Mouse (Mus musculus): ENCODE results near the gene Gimap9. TPM values are rescaled to one million over a fixed set of nuclear protein-coding genes. Genes with fewer than 3 reads are reported as not detected.

Gimap9 gene
- polyA plus RNA-seq (2015; fragmentation: Nextera tagmentation; extraction: Ambion mirVana) = 7.0 and 7.7 TPM in 2 replicates

GRCm38 (mm10) chr6:48675931-48676859, at the start of gene Gimap9:
Gene Gimap9 (plus strand): TSS chr6:48676129.
- no peak; the same call in 1 of the 2 replicates for ATAC-seq (ENCODE audit: low FRiP score, low read depth)
- WGBS = 34% methylated on average over 12 of the region's 13 CpGs
- H3K9me3 ChIP-seq = no peaks in the 10 kb centered on the region
- H3K27me3 ChIP-seq = no peaks in the 10 kb centered on the region
- H3K27ac ChIP-seq = no peak within 1 kb of the TSS
- no peaks in the 10 kb centered on the region for H3K36me3 ChIP-seq
- H3K4me2 ChIP-seq (replicated peaks) = peak within 1 kb of the TSS; percentile 49
- no peaks in the 10 kb centered on the region for H3K4me1 ChIP-seq
- H3K4me3 ChIP-seq = peak within 1 kb of the TSS; percentile 22
- peak within 1 kb of the TSS; percentile 13; the same call in 1 of the 2 replicates for H3K9ac ChIP-seq

DNA sequence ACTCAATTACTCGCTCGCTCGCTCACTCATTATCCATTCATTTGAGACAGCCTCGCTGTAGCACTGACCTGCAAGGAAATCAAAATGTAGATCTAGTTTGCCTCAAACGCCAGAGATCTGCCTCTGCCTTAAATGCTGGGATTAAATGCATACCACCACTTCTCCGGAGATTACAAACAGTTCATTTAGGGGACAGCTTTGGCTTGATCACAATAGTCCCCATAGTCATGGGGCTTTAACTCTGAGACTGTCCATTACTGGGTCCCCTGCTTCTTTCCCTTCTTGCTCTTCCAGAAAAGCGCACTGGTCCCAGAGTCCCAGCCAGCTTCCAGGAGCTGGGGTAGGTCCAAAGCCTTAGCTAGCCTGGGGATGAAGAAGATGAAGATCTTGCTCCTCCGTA, 49.5 kb upstream of the Gimap9 start, which contains the start of gene AI854703:
TSS of gene AI854703 (plus strand) at position 301 of the 400 bp plus-strand sequence.
- H3K4me3 ChIP-seq = peak within 1 kb of the TSS; percentile 53
- H3K27me3 ChIP-seq = peaks cover 64% of the 10 kb centered on the region
- H3K36me3 ChIP-seq = peaks cover 7% of the 10 kb centered on the region
- no peak within 1 kb of the TSS for H3K27ac ChIP-seq
- peak within 1 kb of the TSS; percentile 66 for H3K9ac ChIP-seq
- no peaks in the 10 kb centered on the region for H3K9me3 ChIP-seq
- H3K4me1 ChIP-seq = peaks cover 23% of the 10 kb centered on the region
- ATAC-seq (ENCODE audit: low FRiP score, low read depth) = no peak
- 31% methylated on average over 8 of the region's 8 CpGs for WGBS
- H3K4me2 ChIP-seq (replicated peaks) = peak within 1 kb of the TSS; percentile 86

- Histone ChIP-seq H3K4me1 (peaks cover 23% of the 10 kb centered on the region), H3K27me3 (peaks cover 68% of the 10 kb centered on the region), H3K27ac (no peak overlapping the region), H3K9me3 (no peaks in the 10 kb centered on the region), H3K9ac (peak overlapping the region; percentile 66), H3K4me3 (peak overlapping the region; percentile 53), H3K4me2 (replicated peaks) (peak overlapping the region; percentile 86), H3K36me3 (peaks cover 2% of the 10 kb centered on the region; the same call in 1 of the 2 replicates)
- ATAC-seq (ENCODE audit: low FRiP score, low read depth) = peak; percentile 49; the same call in 1 of the 2 replicates
- WGBS = under 1% methylated on average over 32 of the region's 32 CpGs
Observed at GRCm38 (mm10) chr6:48626984-48627383, 48.9 kb upstream of the Gimap9 start.

DNA sequence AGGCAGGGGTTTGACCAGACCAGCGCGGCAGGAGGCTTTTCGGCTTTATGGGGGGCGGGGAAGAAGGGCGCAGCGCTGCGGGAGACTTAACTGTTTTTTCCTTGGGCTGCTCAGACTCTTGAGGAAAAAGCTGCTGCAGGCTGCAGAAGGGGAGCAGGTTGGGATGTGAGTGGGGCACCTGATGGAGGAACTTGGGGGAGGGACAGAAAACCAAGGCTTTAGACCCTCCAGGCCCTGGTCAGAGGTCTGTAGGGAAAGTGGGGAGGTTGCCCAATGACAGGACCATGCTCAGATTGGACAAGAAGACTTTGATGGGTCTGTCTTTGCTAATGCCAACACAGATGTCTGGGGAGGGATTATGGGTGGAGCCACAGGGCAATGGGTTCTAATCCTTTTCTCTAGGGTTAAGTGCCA, 48.4 kb upstream of the Gimap9 start:
- Histone ChIP-seq H3K9me3 (no peaks in the 10 kb centered on the region), H3K27me3 (peaks cover 68% of the 10 kb centered on the region), H3K4me3 (peak overlapping the region; percentile 53), H3K36me3 (no peaks in the 10 kb centered on the region), H3K27ac (no peak overlapping the region), H3K9ac (peak overlapping the region; percentile 66), H3K4me1 (peaks cover 23% of the 10 kb centered on the region), H3K4me2 (replicated peaks) (peak overlapping the region; percentile 86)
- WGBS = 3% methylated on average over 7 of the region's 7 CpGs
- ATAC-seq (ENCODE audit: low FRiP score, low read depth) = no peak

DNA sequence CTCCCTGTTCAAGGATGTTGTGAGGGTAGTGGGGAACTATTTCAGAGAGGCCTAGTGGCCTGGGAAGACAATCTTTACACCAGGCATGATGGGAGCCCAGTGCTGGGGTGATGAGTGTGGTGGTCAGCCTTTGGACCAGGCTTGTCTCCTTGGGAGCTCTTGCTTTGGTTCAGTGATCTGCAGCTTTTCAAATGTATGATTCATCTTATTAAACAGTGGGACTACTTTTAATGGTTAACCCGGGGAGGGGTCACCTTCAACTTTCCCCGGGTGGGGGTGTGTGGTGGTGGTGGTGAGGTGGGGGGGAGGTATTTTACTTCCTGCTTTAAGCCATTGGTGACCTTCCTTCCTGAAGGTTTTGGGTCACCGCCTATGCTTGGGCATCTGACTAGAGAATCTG, 47.6 kb upstream of the Gimap9 start:
- Histone ChIP-seq H3K4me3 (no peak overlapping the region), H3K27ac (no peak overlapping the region), H3K4me2 (replicated peaks) (no peak overlapping the region), H3K36me3 (no peaks in the 10 kb centered on the region), H3K9me3 (no peaks in the 10 kb centered on the region), H3K4me1 (peaks cover 23% of the 10 kb centered on the region), H3K9ac (no peak overlapping the region), H3K27me3 (peaks cover 68% of the 10 kb centered on the region)
- ATAC-seq (ENCODE audit: low FRiP score, low read depth) = no peak
- 77% methylated on average over 3 of the region's 3 CpGs for WGBS

GRCm38 (mm10) chr6:48628808-48629660, 46.9 kb upstream of the Gimap9 start:
- no peak for ATAC-seq (ENCODE audit: low FRiP score, low read depth)
- no peak overlapping the region for H3K27ac ChIP-seq
- H3K9ac ChIP-seq = peak overlapping the region; percentile 63
- H3K27me3 ChIP-seq = peaks cover 68% of the 10 kb centered on the region
- H3K4me2 ChIP-seq (replicated peaks) = peak overlapping the region; percentile 88
- 7% methylated on average over 54 of the region's 54 CpGs for WGBS
- H3K36me3 ChIP-seq = no peaks in the 10 kb centered on the region
- H3K9me3 ChIP-seq = no peaks in the 10 kb centered on the region
- H3K4me3 ChIP-seq = peak overlapping the region; percentile 49
- H3K4me1 ChIP-seq = peaks cover 23% of the 10 kb centered on the region

DNA sequence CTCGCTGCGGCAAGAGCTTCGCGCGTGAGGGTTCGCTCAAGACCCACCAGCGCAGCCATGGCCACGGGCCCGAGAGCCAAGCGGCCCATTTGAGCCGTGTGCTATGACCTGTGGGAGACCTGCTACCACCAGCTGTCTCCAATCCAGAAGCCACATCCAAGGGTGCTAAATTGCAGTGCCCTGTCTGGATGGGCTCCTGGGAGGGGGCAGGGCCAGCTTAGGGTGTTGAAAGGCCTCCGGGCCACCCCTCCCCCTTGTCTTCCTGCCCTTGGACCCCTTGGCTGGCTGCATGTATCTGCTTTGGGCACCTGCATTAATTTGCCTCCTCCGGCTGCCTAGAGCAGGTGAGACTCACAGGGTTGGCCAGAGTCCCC, 46.3 kb upstream of the Gimap9 start:
- H3K4me3 ChIP-seq = peak overlapping the region; percentile 49
- no peak overlapping the region for H3K27ac ChIP-seq
- WGBS = 14% methylated on average over 13 of the region's 13 CpGs
- peak overlapping the region; percentile 63 for H3K9ac ChIP-seq
- H3K4me1 ChIP-seq = peaks cover 23% of the 10 kb centered on the region
- ATAC-seq (ENCODE audit: low FRiP score, low read depth) = no peak
- no peaks in the 10 kb centered on the region for H3K9me3 ChIP-seq
- H3K4me2 ChIP-seq (replicated peaks) = peak overlapping the region; percentile 88
- no peaks in the 10 kb centered on the region for H3K36me3 ChIP-seq
- H3K27me3 ChIP-seq = peaks cover 68% of the 10 kb centered on the region

GRCm38 (mm10) chr6:48630831-48631230, 45.1 kb upstream of the Gimap9 start:
- Histone ChIP-seq H3K4me1 (peaks cover 23% of the 10 kb centered on the region), H3K9ac (no peak overlapping the region), H3K4me2 (replicated peaks) (no peak overlapping the region), H3K27ac (no peak overlapping the region), H3K9me3 (no peaks in the 10 kb centered on the region), H3K36me3 (no peaks in the 10 kb centered on the region), H3K4me3 (no peak overlapping the region), H3K27me3 (peaks cover 59% of the 10 kb centered on the region)
- no peak for ATAC-seq (ENCODE audit: low FRiP score, low read depth)
- WGBS = 85% methylated on average over 8 of the region's 8 CpGs

- Histone ChIP-seq H3K9ac (no peak overlapping the region), H3K27me3 (peaks cover 17% of the 10 kb centered on the region), H3K4me1 (no peaks in the 10 kb centered on the region), H3K9me3 (no peaks in the 10 kb centered on the region), H3K36me3 (no peaks in the 10 kb centered on the region), H3K27ac (no peak overlapping the region), H3K4me2 (replicated peaks) (no peak overlapping the region), H3K4me3 (no peak overlapping the region)
- 83% methylated on average over 2 of the region's 2 CpGs for WGBS
- no peak for ATAC-seq (ENCODE audit: low FRiP score, low read depth)
Observed at GRCm38 (mm10) chr6:48635105-48635504, 40.8 kb upstream of the Gimap9 start.

- Histone ChIP-seq H3K9me3 (no peaks in the 10 kb centered on the region), H3K27ac (no peak overlapping the region)
- no peak for ATAC-seq (ENCODE audit: low FRiP score, low read depth)
Observed at GRCm38 (mm10) chr6:48636515-48636914, 39.4 kb upstream of the Gimap9 start.

GRCm38 (mm10) chr6:48637811-48638500, 38.0 kb upstream of the Gimap9 start:
- no peak overlapping the region for H3K4me2 ChIP-seq (replicated peaks)
- H3K4me3 ChIP-seq = no peak overlapping the region
- H3K27me3 ChIP-seq = no peaks in the 10 kb centered on the region
- no peak overlapping the region for H3K27ac ChIP-seq
- no peaks in the 10 kb centered on the region for H3K9me3 ChIP-seq
- 59% methylated on average over 6 of the region's 6 CpGs for WGBS
- no peaks in the 10 kb centered on the region for H3K4me1 ChIP-seq
- no peaks in the 10 kb centered on the region for H3K36me3 ChIP-seq
- no peak for ATAC-seq (ENCODE audit: low FRiP score, low read depth)
- H3K9ac ChIP-seq = no peak overlapping the region

More at GRCm38 (mm10) chr6:48636515-48636914, 39.4 kb upstream of the Gimap9 start:
- 67% methylated on average over 6 of the region's 6 CpGs for WGBS
- Histone ChIP-seq H3K36me3 (no peaks in the 10 kb centered on the region), H3K4me2 (replicated peaks) (no peak overlapping the region), H3K4me3 (no peak overlapping the region), H3K4me1 (no peaks in the 10 kb centered on the region), H3K9ac (no peak overlapping the region), H3K27me3 (peaks cover 3% of the 10 kb centered on the region; the same call in 1 of the 2 replicates)
